23 mouse cellular contexts compared by ENCODE assay signal in genomic region chr19:5232696-5233095, GRCm38 (mm10). TPM values are rescaled to one million over a fixed set of nuclear protein-coding genes. Genes with fewer than 3 reads are reported as not detected.
DNase-seq lines count a peak whose midpoint lies in the region; ATAC-seq and TF ChIP-seq lines count a peak whose summit lies in the region.
"Had no signal": no experiment of that assay in that cellular context is flagged by ENCODE, and none has a peak within 500 bp of the region (broad histone marks: within the 10 kb centered on the region; RNA-seq: fewer than 3 reads in every experiment).

No protein-coding gene starts in this region.

- H3K4me3 ChIP-seq in ES-E14 (ENCODE audit: insufficient read depth in 1 of 2, low read depth in 1 of 2, low read length in 2 of 2, poor library complexity in 1 of 2, severe bottlenecking in 1 of 2), result no peak overlapping the region
- H3K4me3 ChIP-seq in hindbrain, embryonic 16.5 days (ENCODE audit: low read length), result no peak overlapping the region
- H3K4me3 ChIP-seq: embryonic facial prominence, embryonic 15.5 days; erythroblast, embryonic 14.5 days; forebrain, embryonic 10.5 days; heart, adult 2 months; heart, embryonic 15.5 days had no signal

- no peaks in the 10 kb centered on the region for H3K27me3 ChIP-seq in splenic B cell, adult 2 months (ENCODE audit: control insufficient read depth, insufficient read depth, low read length, poor library complexity, severe bottlenecking)
- no peaks in the 10 kb centered on the region for H3K27me3 ChIP-seq in hindbrain, embryonic 16.5 days (replicated peaks; ENCODE audit: control insufficient read depth, insufficient read depth, low read length)
- H3K27me3 ChIP-seq: embryonic facial prominence, embryonic 15.5 days; heart, embryonic 15.5 days had no signal

- DNase-seq in lung, postnatal 36 days, result peak; percentile 9
- DNase-seq in lung, postnatal 25 days (ENCODE audit: low spot score), result no peak
- peak; percentile 25 to 43 for DNase-seq in B cell, adult 2 months
- no peak for DNase-seq in ES-E14 (ENCODE audit: low read depth, low spot score)
- peak; percentile 78 for DNase-seq in splenic B cell, adult 2 months (ENCODE audit: low read depth, low spot score)
- DNase-seq in urinary bladder, adult 2 months (ENCODE audit: low spot score), result no peak
- DNase-seq: adrenal gland, adult 8-10 months; adrenal gland, postnatal 36 days; cerebellum, adult 11 months; cerebellum, adult 8-10 months; cerebellum, postnatal 14 days; embryo, embryonic 11 days; gastrocnemius, postnatal 14 days; heart, adult 2 months; heart, postnatal 14 days had no signal

- in situ Hi-C loops in ES-E14 (cut with MboI; ENCODE audit: low sequenced_read_pairs in 2 of 2, unreplicated experiment in 2 of 2), result no loop called here

- no peak for ATAC-seq in hindbrain, embryonic 16.5 days
- ATAC-seq: forebrain, embryonic 14.5 days had no signal

- H3K36me3 ChIP-seq in ES-E14 (ENCODE audit: control insufficient read depth, insufficient read depth, low read length, poor library complexity, severe bottlenecking), result no peaks in the 10 kb centered on the region
- H3K36me3 ChIP-seq in splenic B cell, adult 2 months (ENCODE audit: control insufficient read depth, insufficient read depth, low read length, poor library complexity, severe bottlenecking), result no peaks in the 10 kb centered on the region
- H3K36me3 ChIP-seq in hindbrain, embryonic 16.5 days (ENCODE audit: control insufficient read depth, insufficient read depth, low read length), result no peaks in the 10 kb centered on the region
- H3K36me3 ChIP-seq: embryonic facial prominence, embryonic 15.5 days; forebrain, embryonic 10.5 days; heart, embryonic 15.5 days had no signal

- WGBS in hindbrain, embryonic 16.5 days, result 89% methylated on average over 4 of the region's 4 CpGs

- no peak overlapping the region for H3K27ac ChIP-seq in ES-E14 (ENCODE audit: insufficient read depth, low read depth, low read length, poor library complexity, severe bottlenecking)
- H3K27ac ChIP-seq in hindbrain, embryonic 16.5 days (ENCODE audit: low read depth, low read length), result no peak overlapping the region
- H3K27ac ChIP-seq: embryonic facial prominence, embryonic 15.5 days; forebrain, embryonic 10.5 days; heart, adult 2 months; heart, embryonic 15.5 days; hindbrain, embryonic 14.5 days had no signal

- H3K9ac ChIP-seq in ES-E14 (ENCODE audit: insufficient read depth, low read depth, low read length, poor library complexity, severe bottlenecking), result no peak overlapping the region
- no peak overlapping the region for H3K9ac ChIP-seq in hindbrain, embryonic 16.5 days (ENCODE audit: low read depth, low read length)
- H3K9ac ChIP-seq: embryonic facial prominence, embryonic 15.5 days; heart, embryonic 15.5 days; hindbrain, embryonic 14.5 days had no signal

- H3K4me2 ChIP-seq in hindbrain, embryonic 16.5 days (ENCODE audit: low read length), result no peak overlapping the region
- H3K4me2 ChIP-seq: embryonic facial prominence, embryonic 15.5 days; heart, embryonic 11.5 days; heart, embryonic 15.5 days; hindbrain, embryonic 14.5 days had no signal

- H3K4me1 ChIP-seq in ES-E14 (ENCODE audit: control insufficient read depth in 2 of 2, insufficient read depth in 2 of 2, low read length in 2 of 2, poor library complexity in 1 of 2), result 0 out of 4 replicates have a peak, but pooled peaks cover 0 to 2% of the 10 kb centered on the region in 2 experiments
- H3K4me1 ChIP-seq in hindbrain, embryonic 16.5 days (ENCODE audit: control insufficient read depth, insufficient read depth, low read depth, low read length), result no peaks in the 10 kb centered on the region
- H3K4me1 ChIP-seq: embryonic facial prominence, embryonic 15.5 days; forebrain, embryonic 10.5 days; heart, embryonic 15.5 days had no signal

- H3K9me3 ChIP-seq in ES-E14 (ENCODE audit: control insufficient read depth, insufficient read depth, low read depth, low read length), result no peaks in the 10 kb centered on the region
- H3K9me3 ChIP-seq in hindbrain, embryonic 16.5 days (ENCODE audit: control insufficient read depth, low read length), result no peaks in the 10 kb centered on the region
- H3K9me3 ChIP-seq: embryonic facial prominence, embryonic 15.5 days; forebrain, embryonic 10.5 days; heart, embryonic 15.5 days had no signal

TF ChIP-seq in ES-E14, 5 proteins besides CTCF, POLR2A, EP300 and RAD21:
- TF ChIP-seq HCFC1 (IDR thresholded peaks at IDR 0.05; ENCODE audit: borderline replicate concordance, insufficient read depth, low read length), result no peak
- TF ChIP-seq CHD2 (IDR thresholded peaks at IDR 0.05; ENCODE audit: low read depth, low read length), result no peak
- TF ChIP-seq ZNF384 (IDR thresholded peaks at IDR 0.05; ENCODE audit: low read depth, low read length), result 0 out of 2 replicates have a peak, but pooled peaks have one; percentile 23
- TF ChIP-seq ZC3H11A (IDR thresholded peaks at IDR 0.05; ENCODE audit: borderline replicate concordance, low read depth, low read length), result no peak
TF ChIP-seq in ES-E14: peak in this region for 1.

RNA-seq across cellular contexts. Expression of gene Pacs1, which starts 40.2 kb away (rescaled TPM):
- 5.4 and 7.2 TPM in 2 replicates for total RNA-seq in ES-E14 (2012; rRNA removed)
- polyA plus RNA-seq in hindbrain, embryonic 16.5 days (2015; fragmentation: Nextera tagmentation; extraction: Ambion mirVana), result 47.6 and 56.9 TPM in 2 replicates
- polyA plus RNA-seq in urinary bladder, adult 2 months (2012; rRNA removed), result 16.3 and 22.6 TPM in 2 replicates

Comparison
In these comparisons a context has a peak if more than half of its experiments do, and no peak if none do; other contexts are left out.
1. DNase-seq: peak in lung, postnatal 36 days (single experiment), B cell, adult 2 months (2 of 2) and splenic B cell, adult 2 months (single experiment); none in lung, postnatal 25 days (single experiment), ES-E14 (single experiment) and urinary bladder, adult 2 months (single experiment).